Mouse (Mus musculus) granulocyte monocyte progenitor cell, adult 5-6 weeks (primary cell): ENCODE results near the gene H2al1c. TPM values are rescaled to one million over a fixed set of nuclear protein-coding genes. Genes with fewer than 3 reads are reported as not detected.

Source experiments
- total RNA-seq, 2 experiments: library from RNA; stranded (forward) in 1 of 2; stranded (reverse) in 1 of 2; fragments of 200-712, 200-1000 nt in 1 of 2; fragments of >200 nt in 1 of 2; fragmentation: Nextera tagmentation in 1 of 2; gene quantifications; 2 replicates each; pipeline ENCODE4 v1.2.3; 2014 to 2017

The H2al1c gene
- total RNA-seq, 2 experiments from 2014 or later: not detected

Other genes starting within 250 kb of the H2al1c start
- gene H2al1a, start 6.4 kb upstream of the H2al1c start, total RNA-seq (2014; fragmentation: Nextera tagmentation): not detected in 2 replicates
- not detected in 2 replicates for gene H2al1a, start 6.4 kb upstream of the H2al1c start, total RNA-seq (2017)
- not detected in 2 replicates for gene H2al1b, start 3.2 kb upstream of the H2al1c start, total RNA-seq (2014; fragmentation: Nextera tagmentation)
- not detected in 2 replicates for gene H2al1b, start 3.2 kb upstream of the H2al1c start, total RNA-seq (2017)
- gene H2al1d, start 3.2 kb downstream of the H2al1c start, total RNA-seq (2014; fragmentation: Nextera tagmentation): not detected in 2 replicates
- not detected in 2 replicates for gene H2al1d, start 3.2 kb downstream of the H2al1c start, total RNA-seq (2017)
- gene H2al1e, start 6.3 kb downstream of the H2al1c start, total RNA-seq (2014; fragmentation: Nextera tagmentation): not detected in 2 replicates
- gene H2al1e, start 6.3 kb downstream of the H2al1c start, total RNA-seq (2017): not detected in 2 replicates
- not detected in 2 replicates for gene H2al1f, start 9.5 kb downstream of the H2al1c start, total RNA-seq (2014; fragmentation: Nextera tagmentation)
- gene H2al1f, start 9.5 kb downstream of the H2al1c start, total RNA-seq (2017): not detected in 2 replicates
- not detected in 2 replicates for gene H2al1g, start 12.6 kb downstream of the H2al1c start, total RNA-seq (2014; fragmentation: Nextera tagmentation)
- gene H2al1g, start 12.6 kb downstream of the H2al1c start, total RNA-seq (2017): not detected in 2 replicates
- not detected in 2 replicates for gene H2al1h, start 15.8 kb downstream of the H2al1c start, total RNA-seq (2014; fragmentation: Nextera tagmentation)
- not detected in 2 replicates for gene H2al1h, start 15.8 kb downstream of the H2al1c start, total RNA-seq (2017)
- gene H2al1i, start 19.0 kb downstream of the H2al1c start, total RNA-seq (2014; fragmentation: Nextera tagmentation): not detected in 2 replicates
- gene H2al1i, start 19.0 kb downstream of the H2al1c start, total RNA-seq (2017): not detected in 2 replicates
- gene H2al1j, start 22.2 kb downstream of the H2al1c start, total RNA-seq (2014; fragmentation: Nextera tagmentation): not detected in 2 replicates
- gene H2al1j, start 22.2 kb downstream of the H2al1c start, total RNA-seq (2017): not detected in 2 replicates